Mouse (Mus musculus): ENCODE measurements around the gene Nxt1.

GRCm38 (mm10) chr2:148679346-148679745 lies 6.9 kb downstream of the Nxt1 start:
- TF ChIP-seq CTCF (IDR thresholded peaks at IDR 0.05; ENCODE audit: control insufficient read depth, insufficient read depth, insufficient replicate concordance, low read depth, low read length) = no peak
- peak; percentile 46; the same call in 1 of the 2 replicates for TF ChIP-seq POLR2A (IDR thresholded peaks at IDR 0.05; ENCODE audit: control insufficient read depth, low read depth, low read length)

Measured in testis, adult 2 months (tissue).